Mouse (Mus musculus): ENCODE measurements at regions not wholly inside any gene's neighbourhood (a gene's known extent, or its start where the extent isn't known, plus 50 kb on each side); places are given as distances from the start of the nearest gene placed in this dataset.

DNA sequence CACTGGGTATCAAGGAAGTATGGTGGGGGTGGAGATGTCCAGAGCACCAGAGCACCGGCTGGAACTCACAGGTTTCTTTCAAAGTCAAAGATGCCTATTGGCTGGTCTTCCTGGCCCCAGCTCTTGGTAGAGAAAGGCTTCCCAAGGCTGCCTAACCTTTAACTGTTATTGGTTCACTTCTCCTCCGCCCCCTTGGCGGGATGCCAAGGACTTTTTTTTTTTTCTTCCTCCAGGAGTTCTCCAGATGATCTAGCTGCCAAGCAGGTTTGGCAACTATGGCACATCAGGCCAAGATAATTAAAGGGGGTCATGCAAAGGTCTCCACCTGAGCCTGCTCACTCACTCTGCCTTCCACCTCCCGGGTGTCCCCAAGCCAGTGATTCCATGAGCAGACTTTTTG is 67.5 kb downstream of the Sc5d start:
- Histone ChIP-seq H3K9me3 (ENCODE audit: control insufficient read depth, low read length) (no peaks in the 10 kb centered on the region), H3K4me3 (ENCODE audit: low read length) (no peak overlapping the region), H3K4me1 (ENCODE audit: control insufficient read depth, insufficient read depth, low read length) (0 out of 2 replicates have a peak, but pooled peaks cover 12% of the 10 kb centered on the region), H3K9ac (ENCODE audit: low read depth, low read length) (no peak overlapping the region), H3K27me3 (replicated peaks; ENCODE audit: control insufficient read depth, insufficient read depth, low read length) (no peaks in the 10 kb centered on the region), H3K27ac (ENCODE audit: low read length) (peak overlapping the region; percentile 77), H3K36me3 (ENCODE audit: control insufficient read depth, insufficient read depth, low read length) (no peaks in the 10 kb centered on the region), H3K4me2 (ENCODE audit: low read depth, low read length) (no peak overlapping the region; the same call in 1 of the 2 replicates)
- ATAC-seq, result peak; percentile 96
- 39% methylated on average over 4 of the region's 4 CpGs for WGBS

DNA sequence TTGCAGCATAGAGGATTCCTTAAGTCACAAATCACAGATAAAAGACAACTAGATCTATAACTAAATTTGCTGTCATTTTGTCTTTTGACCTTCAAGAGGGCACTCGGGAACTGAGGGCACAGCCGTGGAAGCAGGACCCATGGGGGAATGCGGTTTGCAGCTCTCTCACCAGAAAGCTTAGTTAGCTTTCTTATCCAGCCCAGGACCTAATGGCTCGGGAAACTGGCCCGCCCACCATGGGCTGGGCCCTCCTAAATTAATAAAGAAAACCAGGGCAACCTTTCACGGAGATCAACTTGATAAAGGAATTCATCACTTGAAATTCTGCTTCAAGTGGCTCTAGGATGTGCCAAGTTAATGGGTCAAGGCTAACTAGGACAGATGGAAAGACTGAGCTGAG is 67.9 kb downstream of the Sc5d start:
- H3K9ac ChIP-seq (ENCODE audit: low read depth, low read length), result 0 out of 2 replicates have a peak overlapping the region, but pooled peaks have one; percentile 21
- peak overlapping the region; percentile 20 for H3K4me2 ChIP-seq (ENCODE audit: low read depth, low read length)
- H3K9me3 ChIP-seq (ENCODE audit: control insufficient read depth, low read length), result no peaks in the 10 kb centered on the region
- 61% methylated on average over 6 of the region's 6 CpGs for WGBS
- peak overlapping the region; percentile 77 for H3K27ac ChIP-seq (ENCODE audit: low read length)
- H3K4me1 ChIP-seq (ENCODE audit: control insufficient read depth, insufficient read depth, low read length), result 0 out of 2 replicates have a peak, but pooled peaks cover 12% of the 10 kb centered on the region
- no peaks in the 10 kb centered on the region for H3K27me3 ChIP-seq (replicated peaks; ENCODE audit: control insufficient read depth, insufficient read depth, low read length)
- ATAC-seq, result peak; percentile 59
- no peak overlapping the region for H3K4me3 ChIP-seq (ENCODE audit: low read length)
- H3K36me3 ChIP-seq (ENCODE audit: control insufficient read depth, insufficient read depth, low read length), result no peaks in the 10 kb centered on the region

DNA sequence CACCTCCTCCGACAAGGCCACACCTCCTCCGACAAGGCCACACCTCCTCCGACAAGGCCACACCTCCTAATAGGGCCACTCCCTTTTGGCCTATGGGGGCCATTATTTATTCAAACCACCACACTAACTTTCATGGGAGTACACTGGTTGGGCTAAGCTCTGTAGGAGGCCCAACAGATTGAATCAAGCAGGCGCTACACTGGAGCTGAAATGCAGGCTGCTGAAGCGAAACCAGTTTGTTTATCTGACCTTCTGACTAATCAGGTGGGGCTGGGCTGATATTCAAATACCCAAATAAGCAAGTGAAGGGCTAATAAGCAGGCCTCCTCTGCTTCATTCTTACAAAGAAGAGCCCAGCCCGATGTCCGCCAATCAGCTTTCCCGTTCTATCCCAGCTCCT is 68.4 kb downstream of the Sc5d start:
- H3K9me3 ChIP-seq (ENCODE audit: control insufficient read depth, low read length), result no peaks in the 10 kb centered on the region
- peak overlapping the region; percentile 20 for H3K4me2 ChIP-seq (ENCODE audit: low read depth, low read length)
- 68% methylated on average over 8 of the region's 8 CpGs for WGBS
- no peak overlapping the region for H3K4me3 ChIP-seq (ENCODE audit: low read length)
- H3K27me3 ChIP-seq (replicated peaks; ENCODE audit: control insufficient read depth, insufficient read depth, low read length), result no peaks in the 10 kb centered on the region
- no peak overlapping the region for H3K9ac ChIP-seq (ENCODE audit: low read depth, low read length)
- no peaks in the 10 kb centered on the region for H3K36me3 ChIP-seq (ENCODE audit: control insufficient read depth, insufficient read depth, low read length)
- ATAC-seq, result peak; percentile 52
- peak overlapping the region; percentile 77 for H3K27ac ChIP-seq (ENCODE audit: low read length)
- H3K4me1 ChIP-seq (ENCODE audit: control insufficient read depth, insufficient read depth, low read length), result 0 out of 2 replicates have a peak, but pooled peaks cover 12% of the 10 kb centered on the region

DNA sequence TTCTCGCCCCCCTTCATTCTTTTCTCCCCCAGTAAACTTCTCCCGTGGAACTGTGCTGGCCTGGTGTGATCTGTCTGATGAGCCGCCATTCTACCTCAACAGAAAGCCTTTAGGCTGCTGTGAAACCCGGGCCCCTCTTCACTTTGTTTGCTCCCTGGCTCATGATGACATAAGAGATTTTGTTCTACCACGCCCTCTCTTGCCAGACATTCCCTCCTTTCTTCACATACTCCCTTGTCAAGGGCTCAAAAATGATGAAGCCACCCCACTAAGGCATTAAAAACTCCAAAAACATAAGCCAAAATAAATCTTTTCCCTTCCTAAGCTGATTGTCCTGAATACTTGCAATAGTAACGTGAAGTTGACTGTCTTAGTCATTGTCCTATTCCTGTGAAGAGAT is 69.1 kb downstream of the Sc5d start:
- Histone ChIP-seq H3K4me1 (ENCODE audit: control insufficient read depth, insufficient read depth, low read length) (0 out of 2 replicates have a peak, but pooled peaks cover 12% of the 10 kb centered on the region), H3K27me3 (replicated peaks; ENCODE audit: control insufficient read depth, insufficient read depth, low read length) (no peaks in the 10 kb centered on the region), H3K27ac (ENCODE audit: low read length) (no peak overlapping the region), H3K36me3 (ENCODE audit: control insufficient read depth, insufficient read depth, low read length) (no peaks in the 10 kb centered on the region), H3K9me3 (ENCODE audit: control insufficient read depth, low read length) (no peaks in the 10 kb centered on the region), H3K9ac (ENCODE audit: low read depth, low read length) (no peak overlapping the region), H3K4me2 (ENCODE audit: low read depth, low read length) (no peak overlapping the region), H3K4me3 (ENCODE audit: low read length) (no peak overlapping the region)
- ATAC-seq, result no peak
- WGBS, result 87% methylated on average over 6 of the region's 6 CpGs

DNA sequence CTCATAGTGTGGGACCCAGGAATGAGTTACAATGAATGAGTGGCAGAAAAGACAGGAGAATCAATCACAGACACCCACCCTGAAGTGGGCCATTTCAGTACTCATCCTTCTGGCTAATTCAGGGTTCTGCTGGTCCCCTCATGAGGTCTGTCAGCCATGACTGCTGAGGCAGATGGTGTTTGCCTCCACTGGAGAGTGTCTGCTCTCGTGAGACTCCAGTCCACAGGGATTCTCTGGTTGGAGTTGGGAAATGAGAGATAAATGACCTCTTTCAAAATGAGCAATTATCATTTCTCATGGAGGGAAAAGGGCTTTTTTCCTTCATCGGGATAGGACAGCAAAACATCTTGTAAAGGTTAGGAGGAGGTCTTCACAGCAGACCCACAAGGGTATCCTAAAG is 69.9 kb downstream of the Sc5d start:
- H3K9ac ChIP-seq (ENCODE audit: low read depth, low read length), result no peak overlapping the region
- no peak overlapping the region for H3K4me2 ChIP-seq (ENCODE audit: low read depth, low read length)
- 0 out of 2 replicates have a peak, but pooled peaks cover 12% of the 10 kb centered on the region for H3K4me1 ChIP-seq (ENCODE audit: control insufficient read depth, insufficient read depth, low read length)
- H3K27me3 ChIP-seq (replicated peaks; ENCODE audit: control insufficient read depth, insufficient read depth, low read length), result no peaks in the 10 kb centered on the region
- H3K27ac ChIP-seq (ENCODE audit: low read length), result no peak overlapping the region
- H3K4me3 ChIP-seq (ENCODE audit: low read length), result no peak overlapping the region
- ATAC-seq, result no peak
- no peaks in the 10 kb centered on the region for H3K9me3 ChIP-seq (ENCODE audit: control insufficient read depth, low read length)
- 63% methylated on average over 2 of the region's 2 CpGs for WGBS
- no peaks in the 10 kb centered on the region for H3K36me3 ChIP-seq (ENCODE audit: control insufficient read depth, insufficient read depth, low read length)

DNA sequence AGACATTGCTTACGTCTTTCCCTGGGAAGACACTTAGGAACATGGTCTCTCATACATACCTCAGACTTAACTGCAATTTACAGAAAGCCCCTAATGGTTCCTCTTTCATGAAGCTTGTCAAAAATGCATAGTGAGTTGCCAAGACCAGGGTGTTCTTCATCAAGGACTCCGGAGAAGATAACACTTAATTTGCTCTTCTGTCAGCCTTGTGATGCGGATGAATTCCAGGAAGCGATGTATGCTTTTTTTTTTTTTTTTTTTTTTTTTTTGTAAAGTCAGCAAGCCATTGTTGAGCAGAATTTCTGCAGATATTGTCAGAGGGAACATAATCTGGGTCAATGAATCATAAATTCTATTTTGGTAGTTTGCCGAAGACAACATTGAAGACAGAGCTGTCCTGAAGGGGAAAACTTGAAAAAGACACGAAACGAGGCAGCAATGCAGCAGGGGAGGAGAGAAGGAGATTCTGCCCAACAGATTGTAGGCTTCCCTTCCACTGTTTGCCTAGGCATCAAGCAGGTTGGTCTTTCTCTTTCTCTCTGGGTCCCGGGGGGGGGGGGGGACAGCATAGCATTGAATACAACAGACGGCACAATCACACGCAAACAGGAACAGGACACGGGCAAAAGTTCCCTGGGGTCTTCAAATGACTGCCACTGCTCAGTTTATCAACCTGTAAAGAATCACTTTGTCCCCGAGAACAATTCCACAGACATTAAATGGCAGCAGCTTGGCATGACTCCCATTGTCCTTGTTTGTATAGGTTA is 69.1 kb upstream of the Sorl1 start:
- H3K4me3 ChIP-seq (ENCODE audit: low read length), result no peak overlapping the region
- no peaks in the 10 kb centered on the region for H3K36me3 ChIP-seq (ENCODE audit: control insufficient read depth, insufficient read depth, low read length)
- no peak overlapping the region for H3K27ac ChIP-seq (ENCODE audit: low read length)
- H3K27me3 ChIP-seq (replicated peaks; ENCODE audit: control insufficient read depth, insufficient read depth, low read length), result no peaks in the 10 kb centered on the region
- ATAC-seq, result no peak
- WGBS, result 68% methylated on average over 12 of the region's 12 CpGs
- no peak overlapping the region for H3K4me2 ChIP-seq (ENCODE audit: low read depth, low read length)
- H3K4me1 ChIP-seq (ENCODE audit: control insufficient read depth, insufficient read depth, low read length), result peaks cover 12% of the 10 kb centered on the region; the same call in 1 of the 2 replicates
- H3K9me3 ChIP-seq (ENCODE audit: control insufficient read depth, low read length), result no peaks in the 10 kb centered on the region
- no peak overlapping the region for H3K9ac ChIP-seq (ENCODE audit: low read depth, low read length)

GRCm38 (mm10) chr9:42187371-42188228 is 63.5 kb upstream of the Sorl1 start:
- H3K4me2 ChIP-seq (ENCODE audit: low read depth, low read length), result no peak overlapping the region
- H3K9ac ChIP-seq (ENCODE audit: low read depth, low read length), result no peak overlapping the region
- peaks cover 12% of the 10 kb centered on the region for H3K4me1 ChIP-seq (ENCODE audit: control insufficient read depth, insufficient read depth, low read length)
- H3K4me3 ChIP-seq (ENCODE audit: low read length), result no peak overlapping the region
- H3K36me3 ChIP-seq (ENCODE audit: control insufficient read depth, insufficient read depth, low read length), result no peaks in the 10 kb centered on the region
- ATAC-seq, result peak; percentile 65
- no peaks in the 10 kb centered on the region for H3K9me3 ChIP-seq (ENCODE audit: control insufficient read depth, low read length)
- no peaks in the 10 kb centered on the region for H3K27me3 ChIP-seq (replicated peaks; ENCODE audit: control insufficient read depth, insufficient read depth, low read length)
- H3K27ac ChIP-seq (ENCODE audit: low read length), result peak overlapping the region; percentile 67
- 56% methylated on average over 6 of the region's 6 CpGs for WGBS

DNA sequence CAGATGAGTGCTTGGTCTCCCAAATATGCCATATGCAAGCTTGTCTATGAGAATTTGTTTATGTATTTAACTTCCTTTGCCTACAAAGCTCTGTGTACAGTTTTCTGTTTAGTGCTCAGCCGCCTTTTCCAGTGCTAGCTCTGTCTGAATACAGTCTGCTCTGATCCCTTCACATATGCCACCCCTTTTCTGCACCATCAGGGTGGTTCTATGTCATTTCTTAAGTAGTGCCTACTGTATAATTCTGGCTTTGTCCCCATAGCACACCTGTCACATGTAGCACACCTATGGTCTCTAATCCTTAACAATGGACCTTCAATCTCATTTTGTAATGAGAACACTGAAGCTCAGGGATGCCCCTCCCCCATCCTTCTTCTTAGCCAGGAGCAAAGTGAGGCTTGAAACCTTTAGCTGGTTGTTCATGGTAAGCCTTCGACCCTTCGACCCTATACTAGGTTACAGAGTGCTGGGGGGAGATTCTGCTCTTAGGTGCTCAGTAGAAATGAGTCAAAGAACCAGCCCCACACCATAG is 60.1 kb upstream of the Sorl1 start:
- Histone ChIP-seq H3K9me3 (ENCODE audit: control insufficient read depth, low read length) (no peaks in the 10 kb centered on the region), H3K4me2 (ENCODE audit: low read depth, low read length) (no peak overlapping the region), H3K4me3 (ENCODE audit: low read length) (no peak overlapping the region), H3K4me1 (ENCODE audit: control insufficient read depth, insufficient read depth, low read length) (peaks cover 12% of the 10 kb centered on the region), H3K9ac (ENCODE audit: low read depth, low read length) (no peak overlapping the region), H3K36me3 (ENCODE audit: control insufficient read depth, insufficient read depth, low read length) (no peaks in the 10 kb centered on the region), H3K27ac (ENCODE audit: low read length) (no peak overlapping the region), H3K27me3 (replicated peaks; ENCODE audit: control insufficient read depth, insufficient read depth, low read length) (no peaks in the 10 kb centered on the region)
- ATAC-seq, result no peak
- WGBS, result 71% methylated on average over 3 of the region's 3 CpGs

- Histone ChIP-seq H3K4me2 (ENCODE audit: low read depth, low read length) (no peak overlapping the region), H3K36me3 (ENCODE audit: control insufficient read depth, insufficient read depth, low read length) (no peaks in the 10 kb centered on the region), H3K9me3 (ENCODE audit: control insufficient read depth, low read length) (no peaks in the 10 kb centered on the region), H3K9ac (ENCODE audit: low read depth, low read length) (no peak overlapping the region), H3K27me3 (replicated peaks; ENCODE audit: control insufficient read depth, insufficient read depth, low read length) (no peaks in the 10 kb centered on the region), H3K4me1 (ENCODE audit: control insufficient read depth, insufficient read depth, low read length) (peaks cover 12% of the 10 kb centered on the region), H3K27ac (ENCODE audit: low read length) (no peak overlapping the region), H3K4me3 (ENCODE audit: low read length) (no peak overlapping the region)
- 48% methylated on average over 5 of the region's 5 CpGs for WGBS
- no peak for ATAC-seq
Measured at GRCm38 (mm10) chr9:42183448-42183847, 59.4 kb upstream of the Sorl1 start.
